Mouse (Mus musculus): ENCODE measurements around the gene Slc3a2.

The Slc3a2 gene

GRCm38 (mm10) chr19:8710057-8710456 is 13.1 kb downstream of the Slc3a2 start:
- no peak for DNase-seq (ENCODE audit: low read depth, low spot score)

- DNase-seq (ENCODE audit: low read depth, low spot score): no peak
These were observed 14.2 kb downstream of the Slc3a2 start for GRCm38 (mm10) chr19:8708954-8709353.

- no peak for DNase-seq (ENCODE audit: low read depth, low spot score)
These were observed 16.2 kb downstream of the Slc3a2 start for GRCm38 (mm10) chr19:8706930-8707329.

- no peak for DNase-seq (ENCODE audit: low read depth, low spot score)
These were observed 17.0 kb downstream of the Slc3a2 start for GRCm38 (mm10) chr19:8706132-8706667.

GRCm38 (mm10) chr19:8705026-8705708 is 18.0 kb downstream of the Slc3a2 start:
- DNase-seq (ENCODE audit: low read depth, low spot score): no peak

GRCm38 (mm10) chr19:8703571-8703970 is 19.6 kb downstream of the Slc3a2 start:
- no peak for DNase-seq (ENCODE audit: low read depth, low spot score)

GRCm38 (mm10) chr19:8702458-8702857 is 20.7 kb downstream of the Slc3a2 start:
- no peak for DNase-seq (ENCODE audit: low read depth, low spot score)

- DNase-seq (ENCODE audit: low read depth, low spot score): no peak
These were observed 23.5 kb downstream of the Slc3a2 start for GRCm38 (mm10) chr19:8699652-8700051.

- DNase-seq (ENCODE audit: low read depth, low spot score): no peak
These were observed 27.8 kb downstream of the Slc3a2 start for GRCm38 (mm10) chr19:8695330-8695729.

GRCm38 (mm10) chr19:8692740-8693139 is 30.4 kb downstream of the Slc3a2 start:
- no peak for DNase-seq (ENCODE audit: low read depth, low spot score)

GRCm38 (mm10) chr19:8691871-8692539 is 31.2 kb downstream of the Slc3a2 start:
- no peak for DNase-seq (ENCODE audit: low read depth, low spot score)

GRCm38 (mm10) chr19:8683627-8684026 is 39.5 kb downstream of the Slc3a2 start:
- no peak for DNase-seq (ENCODE audit: low read depth, low spot score)

- DNase-seq (ENCODE audit: low read depth, low spot score): peak; percentile 79
These were observed 40.2 kb downstream of the Slc3a2 start for GRCm38 (mm10) chr19:8682996-8683395.

GRCm38 (mm10) chr19:8681633-8682362 is 41.4 kb downstream of the Slc3a2 start:
- no peak for DNase-seq (ENCODE audit: low read depth, low spot score)

- no peak for DNase-seq (ENCODE audit: low read depth, low spot score)
These were observed 44.0 kb downstream of the Slc3a2 start for GRCm38 (mm10) chr19:8679031-8679779.

- no peak for DNase-seq (ENCODE audit: low read depth, low spot score)
These were observed 49.7 kb downstream of the Slc3a2 start for GRCm38 (mm10) chr19:8673336-8674063.

- DNase-seq (ENCODE audit: low read depth, low spot score): no peak
These were observed 50.3 kb downstream of the Slc3a2 start for GRCm38 (mm10) chr19:8672859-8673258.

- DNase-seq (ENCODE audit: low read depth, low spot score): no peak
These were observed 57.4 kb downstream of the Slc3a2 start for GRCm38 (mm10) chr19:8665746-8666145.

GRCm38 (mm10) chr19:8664859-8665258 is 58.3 kb downstream of the Slc3a2 start:
- DNase-seq (ENCODE audit: low read depth, low spot score): no peak

GRCm38 (mm10) chr19:8663911-8664421 is 59.2 kb downstream of the Slc3a2 start:
- DNase-seq (ENCODE audit: low read depth, low spot score): no peak

- DNase-seq (ENCODE audit: low read depth, low spot score): no peak
These were observed 59.8 kb downstream of the Slc3a2 start, which contains the start of gene Chrm1 for GRCm38 (mm10) chr19:8663360-8663839. Gene Chrm1 (plus strand): TSS chr19:8663789.
